In genomic region chr14:122262851-122263659, GRCm38 (mm10) we compare ENCODE assay signal across 23 mouse cellular contexts.
DNase-seq lines count a peak whose midpoint lies in the region; ATAC-seq and TF ChIP-seq lines count a peak whose summit lies in the region.
"Had no signal": no experiment of that assay in that cellular context is flagged by ENCODE, and none has a peak within 500 bp of the region (broad histone marks: within the 10 kb centered on the region; RNA-seq: fewer than 3 reads in every experiment).

No protein-coding gene starts in this region.

- H3K4me1 ChIP-seq in cerebellum, adult 2 months (ENCODE audit: control insufficient read depth, insufficient read depth, low read length) = no peaks in the 10 kb centered on the region
- peaks cover 9% of the 10 kb centered on the region for H3K4me1 ChIP-seq in forebrain, embryonic 15.5 days
- H3K4me1 ChIP-seq: hindbrain, embryonic 13.5 days; limb, embryonic 15.5 days; liver, embryonic 15.5 days had no signal

- 0 out of 2 replicates have a peak, but pooled peaks have one; percentile 26 for ATAC-seq in forebrain, embryonic 15.5 days (replicated peaks)
- ATAC-seq: inflammation-experienced regulatory T-cells, adult 6 months; lung, postnatal 0 days had no signal

- no peak for TF ChIP-seq CTCF in cerebellum, adult 2 months (IDR thresholded peaks at IDR 0.05; ENCODE audit: borderline replicate concordance, insufficient read depth, low read depth, low read length)
- TF ChIP-seq CTCF in left cerebral cortex, adult 2 months (IDR thresholded peaks at IDR 0.05) = no peak

- no peak overlapping the region for H3K9ac ChIP-seq in forebrain, embryonic 15.5 days (replicated peaks)
- H3K9ac ChIP-seq: hindbrain, embryonic 13.5 days; limb, embryonic 15.5 days; liver, embryonic 15.5 days had no signal

- no peaks in the 10 kb centered on the region for H3K36me3 ChIP-seq in forebrain, embryonic 15.5 days
- H3K36me3 ChIP-seq: hindbrain, embryonic 13.5 days; limb, embryonic 15.5 days; liver, embryonic 15.5 days had no signal

- intact Hi-C loops in left cerebral cortex, adult 2 months (cut with DNase I) = no loop called here

- 66% methylated on average over 16 of the region's 16 CpGs for WGBS in cerebellum, adult 2 months
- WGBS in forebrain, embryonic 15.5 days = 39% methylated on average over 16 of the region's 16 CpGs

- no peak overlapping the region for H3K27ac ChIP-seq in cerebellum, adult 2 months (ENCODE audit: insufficient read depth, low read length)
- H3K27ac ChIP-seq in forebrain, embryonic 15.5 days (replicated peaks) = no peak overlapping the region
- no peak overlapping the region for H3K27ac ChIP-seq in left cerebral cortex, adult 2 months
- H3K27ac ChIP-seq: hindbrain, embryonic 13.5 days; limb, embryonic 15.5 days; liver, embryonic 15.5 days; stomach, postnatal 0 days had no signal

- DNase-seq in cerebellum, adult 2 months = peak; percentile 35 to 40
- no peak for DNase-seq in cerebellum, adult 8-10 months
- DNase-seq in retina, postnatal 1 day = peak; percentile 35
- no peak for DNase-seq in retina, embryonic 14.5 days (ENCODE audit: low spot score)
- no peak for DNase-seq in right cerebral cortex, postnatal 14 days
- no peak for DNase-seq in spleen, postnatal 14 days (ENCODE audit: low spot score in 2 of 2)
- no peak for DNase-seq in left cerebral cortex, adult 2 months (ENCODE audit: extremely low spot score in 1 of 2, low spot score in 2 of 2)
- DNase-seq: adrenal gland, postnatal 10 days; cerebellum, postnatal 10 days; embryo, embryonic 11 days; heart, postnatal 14 days; kidney, adult 2 months; kidney, postnatal 10 days; right cerebral cortex, postnatal 25 days had no signal

- no peaks in the 10 kb centered on the region for H3K9me3 ChIP-seq in forebrain, embryonic 15.5 days
- H3K9me3 ChIP-seq: hindbrain, embryonic 13.5 days; limb, embryonic 15.5 days; liver, embryonic 15.5 days had no signal

- no peaks in the 10 kb centered on the region for H3K27me3 ChIP-seq in cerebellum, adult 2 months (ENCODE audit: control insufficient read depth, insufficient read depth, low read length)
- H3K27me3 ChIP-seq in forebrain, embryonic 15.5 days = peaks cover 9% of the 10 kb centered on the region
- H3K27me3 ChIP-seq: CH12.LX had no signal

- no peak for TF ChIP-seq POLR2A in cerebellum, adult 2 months (IDR thresholded peaks at IDR 0.05; ENCODE audit: borderline replicate concordance, insufficient read depth, low read length)

- no peak overlapping the region for H3K4me3 ChIP-seq in cerebellum, adult 2 months (replicated peaks; ENCODE audit: insufficient read depth, low read depth, low read length)
- H3K4me3 ChIP-seq in forebrain, embryonic 15.5 days = no peak overlapping the region
- no peak overlapping the region for H3K4me3 ChIP-seq in left cerebral cortex, adult 2 months
- H3K4me3 ChIP-seq: hindbrain, embryonic 13.5 days; limb, embryonic 15.5 days; liver, embryonic 15.5 days had no signal

- H3K4me2 ChIP-seq in forebrain, embryonic 15.5 days (replicated peaks) = no peak overlapping the region
- H3K4me2 ChIP-seq: heart, embryonic 11.5 days; hindbrain, embryonic 13.5 days; limb, embryonic 15.5 days; liver, embryonic 15.5 days had no signal

Comparison
In these comparisons a context has a peak if more than half of its experiments do, and no peak if none do; other contexts are left out.
1. DNase-seq: peak in cerebellum, adult 2 months (2 of 2) and retina, postnatal 1 day (single experiment); none in cerebellum, adult 8-10 months (single experiment), retina, embryonic 14.5 days (single experiment), right cerebral cortex, postnatal 14 days (single experiment), spleen, postnatal 14 days (0 of 2) and left cerebral cortex, adult 2 months (0 of 2).